Mouse (Mus musculus): Measurements from ENCODE around the gene Scfd2.

The Scfd2 gene

DNA sequence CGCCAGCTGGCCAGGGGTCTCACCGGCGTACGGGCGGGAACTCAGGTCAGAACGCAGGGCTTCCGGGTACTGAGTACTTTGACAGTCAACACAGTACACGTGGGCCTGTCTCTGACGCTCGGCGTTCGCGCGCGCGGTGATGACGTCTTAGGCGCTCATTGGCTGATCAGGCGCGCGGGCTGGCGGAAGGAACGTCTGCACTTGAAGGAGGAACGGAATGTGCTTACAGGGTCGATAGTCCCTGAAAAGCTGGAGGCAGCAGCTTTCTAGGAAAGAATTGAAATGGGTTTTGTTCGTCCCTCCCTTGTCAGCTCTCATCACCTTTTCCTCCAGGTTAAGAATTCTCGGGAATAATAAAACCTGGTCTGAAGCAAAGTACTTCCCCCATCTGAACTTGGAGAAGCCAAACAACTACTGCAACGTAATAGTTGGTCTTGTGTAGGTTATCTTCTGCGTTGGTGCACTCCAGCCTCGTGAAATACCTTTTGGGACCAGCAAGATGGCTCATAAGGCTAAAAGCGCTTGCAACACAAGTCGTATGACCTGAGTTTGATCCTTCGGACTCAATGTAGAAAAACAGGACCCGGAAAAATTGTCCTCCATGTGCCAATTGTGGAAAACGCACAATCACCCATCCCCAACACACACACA lies at the start of gene Scfd2:
Gene Scfd2, minus strand, starts transcription at position 130 of the 651 bp plus-strand sequence.
- peak; percentile 91 for DNase-seq (ENCODE audit: low read depth, low spot score)

- DNase-seq (ENCODE audit: low read depth, low spot score) = no peak
Measured at GRCm38 (mm10) chr5:74571767-74572166, 40.2 kb upstream of the Scfd2 start.

DNA sequence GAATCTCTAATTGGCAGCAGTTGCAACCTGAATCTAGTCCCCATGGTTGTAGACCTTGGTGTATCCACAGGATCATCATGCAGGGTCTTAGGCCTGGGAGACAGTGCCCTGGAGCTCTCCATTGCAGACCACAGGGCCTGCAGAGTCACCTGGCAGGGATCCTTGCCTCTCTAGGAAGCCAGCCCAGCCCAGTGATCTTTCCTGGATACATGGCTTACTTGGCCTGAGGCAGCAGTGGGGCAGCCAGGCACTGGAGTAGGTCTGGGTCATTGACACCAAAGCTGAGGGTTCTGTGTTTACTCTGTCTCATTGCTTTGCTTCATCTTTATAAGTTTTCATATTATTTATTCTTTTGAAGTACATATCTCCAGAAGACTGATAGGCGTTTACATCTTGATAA lies 29.6 kb upstream of the Scfd2 start:
- peak; percentile 6 for DNase-seq (ENCODE audit: low read depth, low spot score)

DNA sequence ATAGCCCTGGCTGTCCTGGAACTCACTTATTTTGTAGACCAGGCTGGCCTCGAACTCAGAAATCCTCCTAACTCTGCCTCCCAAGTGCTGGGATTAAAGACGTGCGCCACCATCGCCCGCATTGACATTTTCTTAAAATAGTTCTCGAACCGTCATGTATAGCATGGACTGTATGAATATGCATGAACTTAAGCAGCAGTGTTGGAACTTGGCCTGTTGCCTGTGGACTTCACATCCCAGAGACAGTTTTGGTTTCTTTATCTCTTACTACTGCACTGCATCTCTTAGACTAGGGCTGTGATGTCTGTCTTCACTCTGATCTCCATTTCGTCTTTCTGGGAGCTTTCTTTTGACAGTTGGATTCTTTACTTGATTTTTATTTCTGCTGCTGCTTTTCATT lies 18.0 kb upstream of the Scfd2 start:
- DNase-seq (ENCODE audit: low read depth, low spot score) = no peak

DNA sequence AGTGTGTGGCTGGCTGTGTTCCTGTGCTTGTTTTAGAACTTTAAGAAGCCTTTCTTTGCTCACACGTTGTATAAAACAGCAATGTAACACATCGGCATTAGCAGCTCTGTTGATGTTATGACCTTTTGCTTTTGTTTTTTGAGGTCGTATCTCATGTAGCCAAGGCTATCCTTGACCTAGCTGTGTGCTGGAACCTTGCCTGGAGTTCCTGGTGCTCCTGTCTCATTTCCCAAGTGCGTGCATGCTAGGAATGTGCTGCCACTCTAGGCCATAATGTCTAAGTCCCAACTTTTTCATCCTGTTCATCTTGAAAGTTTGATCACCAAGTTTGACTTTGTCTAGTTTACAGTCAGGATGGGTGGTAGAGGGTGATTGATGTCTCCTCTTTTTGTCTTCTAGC lies 14.0 kb upstream of the Scfd2 start:
- no peak for DNase-seq (ENCODE audit: low read depth, low spot score)

DNA sequence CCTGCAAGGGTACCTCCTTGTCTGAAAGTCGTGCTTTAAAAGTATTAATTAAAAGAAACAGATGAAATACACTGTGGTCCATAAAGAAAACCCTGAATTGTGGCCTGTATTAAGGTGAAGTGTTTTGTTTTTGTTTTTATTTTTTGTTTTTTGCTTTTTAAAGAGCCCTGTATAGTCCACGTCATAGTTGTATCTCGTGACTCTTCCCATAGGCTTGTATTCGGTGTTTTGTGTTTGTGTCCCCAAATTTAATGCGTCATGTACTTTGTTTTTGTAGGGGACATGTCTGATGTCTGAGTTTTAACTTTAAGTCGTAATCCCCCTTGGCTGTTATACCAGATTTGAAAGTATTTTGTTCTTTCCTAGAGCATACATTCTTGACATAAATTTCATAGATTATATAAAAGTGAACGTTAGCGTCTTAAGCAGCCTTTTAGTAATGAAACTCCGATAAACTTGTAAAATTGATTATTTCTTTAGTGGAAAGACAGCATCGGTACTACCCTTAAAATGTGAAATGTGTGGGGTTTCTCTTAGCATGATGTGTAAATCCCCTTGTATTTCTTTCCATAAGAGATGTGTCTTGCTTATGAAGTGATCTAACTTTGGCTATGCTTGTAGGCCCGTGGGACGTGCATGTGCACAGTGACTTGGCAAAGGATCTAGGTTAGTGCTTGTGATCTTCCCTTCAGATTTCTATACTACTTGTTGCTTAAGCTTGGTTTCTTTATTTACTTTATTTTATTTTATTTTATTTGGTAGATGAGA lies 4.8 kb upstream of the Scfd2 start:
- DNase-seq (ENCODE audit: low read depth, low spot score) = no peak

DNA sequence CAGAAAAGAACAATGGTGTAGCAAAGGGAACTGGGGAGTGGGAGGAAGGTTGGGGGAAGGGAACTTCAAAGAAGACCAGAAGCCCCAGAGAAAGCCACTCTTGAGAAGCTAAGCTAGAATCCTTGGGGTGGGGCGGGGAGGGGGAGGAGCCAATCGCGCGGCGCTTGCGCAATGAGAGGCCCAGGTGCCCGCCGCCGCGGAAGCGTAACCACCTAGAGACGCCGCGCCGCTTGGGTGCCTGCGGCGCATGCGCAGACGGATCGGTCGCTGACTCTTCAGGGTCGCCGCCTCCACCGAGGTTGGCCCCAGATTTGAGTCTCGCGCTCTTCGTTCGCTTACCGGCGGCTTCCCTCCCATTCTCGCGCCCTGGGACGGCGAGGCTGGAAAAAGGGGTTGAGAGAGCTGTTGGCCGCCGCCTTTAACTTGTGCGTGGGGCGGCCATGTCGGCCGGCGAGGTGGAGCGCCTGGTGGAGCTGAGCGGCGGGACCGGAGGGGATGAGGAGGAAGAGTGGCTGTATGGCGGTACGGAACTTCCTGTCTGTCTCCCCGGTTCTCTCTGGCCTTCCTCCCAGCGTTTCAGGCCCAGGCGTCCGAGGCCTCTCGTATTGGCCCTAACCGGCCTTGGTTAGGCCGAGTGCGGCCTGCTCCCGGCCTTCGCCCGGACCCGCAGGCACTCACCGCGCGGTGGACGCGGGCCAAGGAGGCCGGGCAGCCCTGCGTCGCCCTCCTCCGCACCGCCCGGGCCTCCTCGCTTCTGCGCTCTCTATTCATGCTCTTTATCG lies 3.9 kb upstream of the Scfd2 start, which contains the start of gene Fip1l1:
Gene Fip1l1, plus strand, starts transcription at position 210 of the 782 bp plus-strand sequence.
- peak; percentile 93 for DNase-seq (ENCODE audit: low read depth, low spot score)

- DNase-seq (ENCODE audit: low read depth, low spot score) = no peak
Measured at GRCm38 (mm10) chr5:74530785-74531184, 774 bp downstream of the Scfd2 start.

- DNase-seq (ENCODE audit: low read depth, low spot score) = no peak
Measured at GRCm38 (mm10) chr5:74527025-74527424, 4.5 kb downstream of the Scfd2 start.

- DNase-seq (ENCODE audit: low read depth, low spot score) = no peak
Measured at GRCm38 (mm10) chr5:74511686-74512085, 19.9 kb downstream of the Scfd2 start.

DNA sequence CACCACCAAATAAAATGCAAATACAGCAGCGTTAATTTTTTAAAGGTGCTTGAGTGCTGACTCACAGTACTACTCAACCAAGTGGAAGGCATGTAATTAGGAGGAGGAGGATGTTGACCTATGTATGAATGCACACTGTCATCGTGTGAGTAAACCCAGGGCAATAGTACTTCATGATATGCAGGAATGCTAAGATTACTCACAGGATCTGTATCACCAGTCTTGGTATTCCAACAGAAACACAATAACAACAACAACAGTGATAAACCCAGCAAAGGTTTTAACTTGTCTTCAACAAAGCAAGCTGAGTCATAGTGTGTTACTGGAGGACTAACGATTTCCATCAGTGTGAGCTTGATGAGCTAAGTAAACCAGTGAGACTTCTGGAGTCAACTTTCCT lies 38.9 kb downstream of the Scfd2 start:
- DNase-seq (ENCODE audit: low read depth, low spot score) = no peak

DNA sequence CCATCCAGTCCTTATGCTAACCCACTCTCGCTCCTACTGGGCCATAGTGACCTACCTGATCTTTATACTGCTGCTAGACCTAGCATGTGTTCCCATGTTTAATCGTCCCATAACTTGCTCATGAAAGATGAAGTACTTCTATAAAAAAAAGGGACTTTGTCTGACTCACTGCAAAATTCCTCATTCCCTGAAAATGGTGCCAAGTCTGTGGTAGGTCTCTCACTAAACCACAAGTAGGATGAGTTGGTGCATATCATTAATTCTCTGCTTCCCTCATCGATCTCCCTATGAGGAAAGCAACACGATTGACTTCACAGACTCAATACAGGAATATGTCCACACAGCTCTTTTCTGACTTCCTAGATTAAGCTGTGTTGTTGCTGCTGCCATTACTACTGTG lies 46.9 kb downstream of the Scfd2 start:
- DNase-seq (ENCODE audit: low read depth, low spot score) = no peak

DNA sequence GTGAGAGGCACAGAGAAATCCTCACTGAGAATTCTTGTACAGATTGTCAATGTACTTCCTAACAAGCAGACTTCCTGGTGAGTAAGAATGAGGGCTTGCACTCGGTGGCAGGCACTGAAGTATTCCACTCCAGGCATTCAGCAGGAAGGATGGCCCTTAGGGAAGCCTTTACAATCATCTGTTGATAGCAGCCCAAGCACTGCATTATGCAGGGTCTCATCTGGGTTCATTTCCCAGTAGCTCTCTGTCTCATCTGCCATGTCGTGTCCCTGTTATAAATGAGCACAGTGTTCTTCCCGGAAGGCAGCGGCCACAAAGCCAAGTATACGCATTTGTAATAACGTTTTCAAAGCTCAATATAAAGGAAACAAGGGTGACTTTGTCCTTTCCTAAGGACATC lies 48.9 kb downstream of the Scfd2 start:
- DNase-seq (ENCODE audit: low read depth, low spot score) = no peak

DNA sequence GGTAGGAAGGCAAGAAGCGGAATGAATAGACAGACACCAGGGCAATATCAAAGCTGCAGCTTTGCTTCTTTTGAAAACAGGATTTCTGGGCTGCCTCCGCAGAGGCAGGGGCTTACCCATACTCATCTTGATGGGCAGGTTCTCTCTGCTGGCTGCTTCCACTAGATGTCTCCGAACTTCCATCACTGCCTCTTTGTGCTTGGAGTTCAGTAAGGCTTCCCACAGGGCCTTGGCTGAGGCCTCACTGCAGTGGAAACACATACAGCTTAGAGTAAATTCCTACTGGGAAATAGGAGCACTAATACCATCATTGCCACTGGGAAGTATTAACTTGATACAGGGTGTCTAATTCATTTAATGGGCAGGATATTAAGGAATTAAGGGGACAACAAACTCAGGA lies 49.5 kb downstream of the Scfd2 start:
- no peak for DNase-seq (ENCODE audit: low read depth, low spot score)

- no peak for DNase-seq (ENCODE audit: low read depth, low spot score)
Measured at GRCm38 (mm10) chr5:74480409-74480808, 51.1 kb downstream of the Scfd2 start.

- no peak for DNase-seq (ENCODE audit: low read depth, low spot score)
Measured at GRCm38 (mm10) chr5:74479947-74480346, 51.6 kb downstream of the Scfd2 start.

- no peak for DNase-seq (ENCODE audit: low read depth, low spot score)
Measured at GRCm38 (mm10) chr5:74479157-74479556, 52.4 kb downstream of the Scfd2 start.

DNA sequence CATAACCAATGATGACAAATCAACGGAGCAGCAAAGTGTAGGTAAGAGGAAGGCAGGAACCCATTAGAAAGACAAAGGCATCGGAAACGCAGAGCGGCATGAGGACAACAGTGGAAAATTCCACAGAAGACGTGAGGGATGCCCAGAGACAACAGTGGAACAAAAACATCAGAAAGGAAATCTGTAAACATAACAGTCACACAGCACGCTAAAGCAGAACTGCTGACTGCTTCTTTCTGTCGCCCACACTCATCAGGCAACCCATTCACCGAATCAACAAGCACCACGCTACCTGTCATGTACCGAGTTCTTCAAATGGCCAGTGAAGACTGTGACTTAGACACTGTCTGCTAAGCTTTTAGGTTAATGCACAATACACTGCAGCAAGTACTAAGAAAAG lies 55.0 kb downstream of the Scfd2 start:
- no peak for DNase-seq (ENCODE audit: low read depth, low spot score)

- DNase-seq (ENCODE audit: low read depth, low spot score) = no peak
Measured at GRCm38 (mm10) chr5:74473117-74473516, 58.4 kb downstream of the Scfd2 start.

- peak; percentile 38 for DNase-seq (ENCODE audit: low read depth, low spot score)
Measured at GRCm38 (mm10) chr5:74470819-74471218, 60.7 kb downstream of the Scfd2 start.

GRCm38 (mm10) chr5:74469620-74470019 lies 61.9 kb downstream of the Scfd2 start:
- no peak for DNase-seq (ENCODE audit: low read depth, low spot score)

DNA sequence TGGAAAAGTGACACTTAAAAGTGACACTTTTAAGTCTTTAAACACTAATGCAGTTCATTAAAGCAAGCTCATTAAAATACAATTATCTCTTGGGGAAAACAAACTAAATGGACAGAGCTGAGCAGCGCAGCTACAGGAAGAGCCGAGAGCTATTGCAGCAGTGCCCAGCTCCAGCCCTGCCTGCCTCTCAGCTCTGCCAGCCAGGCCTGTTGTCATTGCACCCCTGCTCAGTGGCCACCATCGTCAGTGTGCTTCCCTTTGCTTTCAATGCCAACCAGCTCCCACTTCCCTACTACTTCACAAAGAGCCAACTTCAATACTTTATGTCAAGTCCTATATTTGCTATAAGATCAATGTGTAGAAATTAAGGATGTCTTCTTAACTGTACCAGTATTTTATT lies 63.8 kb downstream of the Scfd2 start:
- DNase-seq (ENCODE audit: low read depth, low spot score) = no peak
